Mouse (Mus musculus): ENCODE measurements around the gene Gp1bb.

The Gp1bb gene

GRCm38 (mm10) chr16:18598006-18598405 is 24.2 kb downstream of the Gp1bb start:
- no peak for DNase-seq

GRCm38 (mm10) chr16:18596255-18596654 is 25.9 kb downstream of the Gp1bb start:
- no peak for DNase-seq

- no peak for DNase-seq
Measured at GRCm38 (mm10) chr16:18593930-18594329, 28.3 kb downstream of the Gp1bb start.

GRCm38 (mm10) chr16:18591047-18592018 is 30.9 kb downstream of the Gp1bb start:
- DNase-seq, result peak; percentile 19 to 20

GRCm38 (mm10) chr16:18589804-18590790 is 32.1 kb downstream of the Gp1bb start, which contains the start of gene Tbx1:
Gene Tbx1 (minus strand): TSS chr16:18590671.
- DNase-seq, result peak; percentile 21 to 27

GRCm38 (mm10) chr16:18589080-18589621 is 33.1 kb downstream of the Gp1bb start:
- DNase-seq, result no peak

GRCm38 (mm10) chr16:18588738-18589055 is 33.5 kb downstream of the Gp1bb start:
- DNase-seq, result no peak

- no peak for DNase-seq
Measured at GRCm38 (mm10) chr16:18587847-18588737, 34.1 kb downstream of the Gp1bb start.

- no peak for DNase-seq
Measured at GRCm38 (mm10) chr16:18586906-18587546, 35.2 kb downstream of the Gp1bb start.

- no peak for DNase-seq
Measured at GRCm38 (mm10) chr16:18586076-18586905, 35.9 kb downstream of the Gp1bb start.

- no peak for DNase-seq
Measured at GRCm38 (mm10) chr16:18585676-18586075, 36.5 kb downstream of the Gp1bb start.

- no peak for DNase-seq
Measured at GRCm38 (mm10) chr16:18584901-18585510, 37.2 kb downstream of the Gp1bb start.

- DNase-seq, result no peak
Measured at GRCm38 (mm10) chr16:18583673-18584357, 38.4 kb downstream of the Gp1bb start.

GRCm38 (mm10) chr16:18583169-18583568 is 39.0 kb downstream of the Gp1bb start:
- DNase-seq, result no peak

- DNase-seq, result no peak
Measured at GRCm38 (mm10) chr16:18582426-18583148, 39.6 kb downstream of the Gp1bb start.

- no peak for DNase-seq
Measured at GRCm38 (mm10) chr16:18581623-18582205, 40.5 kb downstream of the Gp1bb start.

GRCm38 (mm10) chr16:18581050-18581622 is 41.1 kb downstream of the Gp1bb start:
- DNase-seq, result no peak

- no peak for DNase-seq
Measured at GRCm38 (mm10) chr16:18580389-18580788, 41.8 kb downstream of the Gp1bb start.
